Mouse (Mus musculus): ENCODE results near the gene Glipr1l1.
"Not testable (repeated sequence)": the region's sequence is repeated elsewhere in the genome, so short reads cannot be mapped to it uniquely, and the experiment has no call there.

GRCm38 (mm10) chr10:112060583-112060934, 570 bp downstream of the Glipr1l1 start:
- TF ChIP-seq CTCF (IDR thresholded peaks at IDR 0.05; ENCODE audit: extremely low read depth, insufficient read length, insufficient replicate concordance, low read depth, low read length); POLR2A (IDR thresholded peaks at IDR 0.05; ENCODE audit: low read depth, low read length): not testable (repeated sequence)

Data from small intestine, adult 2 months (tissue).